Mouse (Mus musculus): ENCODE measurements around the gene Rbbp6. TPM values are rescaled to one million over a fixed set of nuclear protein-coding genes. Genes with fewer than 3 reads are reported as not detected.

Rbbp6 gene
- polyA plus RNA-seq, 1 experiment from 2014 or later, result 31.0 TPM

GRCm38 (mm10) chr7:122940371-122941075, 25.0 kb upstream of the Rbbp6 start:
- 17% methylated on average over 12 of the region's 12 CpGs for WGBS
- DNase-seq (ENCODE audit: low spot score), result no peak
- 0 out of 2 replicates have a peak overlapping the region, but pooled peaks have one; percentile 15 for H3K4me3 ChIP-seq (ENCODE audit: low read depth, low read length)

DNA sequence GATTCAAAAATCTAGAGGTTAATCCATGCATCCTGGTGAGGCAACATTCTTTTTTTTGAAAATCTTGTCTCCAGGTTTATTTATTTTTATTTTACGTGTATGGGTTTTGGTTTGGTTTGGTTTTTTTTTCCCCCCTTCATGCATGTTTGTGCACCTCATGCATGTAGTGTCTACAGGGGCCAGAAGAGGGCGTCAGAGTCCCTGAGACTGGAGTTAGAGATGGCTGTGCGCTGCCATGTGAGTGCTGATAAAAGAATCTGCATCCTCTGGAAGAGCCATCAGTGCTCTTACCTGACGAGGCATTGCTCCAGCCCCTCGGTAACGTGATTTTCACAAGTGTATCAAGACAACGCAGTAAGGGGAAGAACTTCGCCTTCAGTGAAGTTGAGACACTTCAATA, 23.4 kb upstream of the Rbbp6 start:
- ATAC-seq (ENCODE audit: low read depth) (no peak), DNase-seq (ENCODE audit: low spot score) (no peak)
- Histone ChIP-seq H3K27me3 (replicated peaks; ENCODE audit: control insufficient read depth, insufficient read depth, low read length) (no peaks in the 10 kb centered on the region), H3K9ac (ENCODE audit: low read depth, low read length) (no peak overlapping the region), H3K4me1 (ENCODE audit: control insufficient read depth, insufficient read depth, low read length) (no peaks in the 10 kb centered on the region), H3K9me3 (ENCODE audit: control insufficient read depth, low read length) (no peaks in the 10 kb centered on the region), H3K4me3 (ENCODE audit: low read depth, low read length) (no peak overlapping the region), H3K4me2 (ENCODE audit: low read depth, low read length) (no peak overlapping the region), H3K36me3 (ENCODE audit: control insufficient read depth, insufficient read depth, low read length) (no peaks in the 10 kb centered on the region), H3K27ac (replicated peaks; ENCODE audit: low read depth, low read length) (no peak overlapping the region)
- WGBS, result 89% methylated on average over 8 of the region's 8 CpGs

More at GRCm38 (mm10) chr7:122940371-122941075, 25.0 kb upstream of the Rbbp6 start:
- Histone ChIP-seq H3K9ac (ENCODE audit: low read depth, low read length) (no peak overlapping the region), H3K27ac (replicated peaks; ENCODE audit: low read depth, low read length) (no peak overlapping the region), H3K36me3 (ENCODE audit: control insufficient read depth, insufficient read depth, low read length) (no peaks in the 10 kb centered on the region), H3K27me3 (replicated peaks; ENCODE audit: control insufficient read depth, insufficient read depth, low read length) (no peaks in the 10 kb centered on the region), H3K4me2 (ENCODE audit: low read depth, low read length) (peak overlapping the region; percentile 33), H3K9me3 (ENCODE audit: control insufficient read depth, low read length) (no peaks in the 10 kb centered on the region), H3K4me1 (ENCODE audit: control insufficient read depth, insufficient read depth, low read length) (no peaks in the 10 kb centered on the region)
- no peak for ATAC-seq (ENCODE audit: low read depth)

DNA sequence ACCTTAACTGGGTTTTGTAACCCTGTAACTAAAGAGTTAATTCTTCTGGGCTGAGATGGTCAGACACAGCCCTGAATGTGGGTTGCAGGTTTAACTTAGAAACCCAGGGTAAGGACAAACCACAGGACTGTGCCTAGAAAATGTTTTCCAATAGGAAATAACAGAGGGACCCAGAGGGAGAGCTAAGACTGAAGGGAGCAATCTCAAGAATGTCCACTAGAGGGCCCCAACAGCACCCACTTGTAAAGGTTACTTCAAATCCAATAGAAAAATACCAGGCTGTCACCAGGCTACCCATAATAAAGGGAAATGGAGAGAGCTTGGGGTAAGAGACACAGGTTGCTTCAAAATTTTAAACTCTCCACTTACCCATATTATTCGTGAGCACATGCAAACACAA, 20.3 kb upstream of the Rbbp6 start:
- ATAC-seq (ENCODE audit: low read depth), result peak; percentile 65; the same call in 1 of the 2 replicates
- H3K27ac ChIP-seq (replicated peaks; ENCODE audit: low read depth, low read length), result no peak overlapping the region
- peak; percentile 81 for DNase-seq (ENCODE audit: low spot score)
- H3K4me2 ChIP-seq (ENCODE audit: low read depth, low read length), result no peak overlapping the region
- H3K4me3 ChIP-seq (ENCODE audit: low read depth, low read length), result no peak overlapping the region
- no peaks in the 10 kb centered on the region for H3K9me3 ChIP-seq (ENCODE audit: control insufficient read depth, low read length)
- WGBS, result 0% methylated on average over 1 of the region's 1 CpGs
- no peak overlapping the region for H3K9ac ChIP-seq (ENCODE audit: low read depth, low read length)
- no peaks in the 10 kb centered on the region for H3K4me1 ChIP-seq (ENCODE audit: control insufficient read depth, insufficient read depth, low read length)
- H3K36me3 ChIP-seq (ENCODE audit: control insufficient read depth, insufficient read depth, low read length), result no peaks in the 10 kb centered on the region
- no peaks in the 10 kb centered on the region for H3K27me3 ChIP-seq (replicated peaks; ENCODE audit: control insufficient read depth, insufficient read depth, low read length)

GRCm38 (mm10) chr7:122949268-122949667, 16.2 kb upstream of the Rbbp6 start:
- Histone ChIP-seq H3K4me1 (ENCODE audit: control insufficient read depth, insufficient read depth, low read length) (no peaks in the 10 kb centered on the region), H3K27ac (replicated peaks; ENCODE audit: low read depth, low read length) (no peak overlapping the region), H3K4me3 (ENCODE audit: low read depth, low read length) (no peak overlapping the region), H3K9me3 (ENCODE audit: control insufficient read depth, low read length) (no peaks in the 10 kb centered on the region), H3K9ac (ENCODE audit: low read depth, low read length) (no peak overlapping the region), H3K36me3 (ENCODE audit: control insufficient read depth, insufficient read depth, low read length) (no peaks in the 10 kb centered on the region), H3K4me2 (ENCODE audit: low read depth, low read length) (no peak overlapping the region), H3K27me3 (replicated peaks; ENCODE audit: control insufficient read depth, insufficient read depth, low read length) (no peaks in the 10 kb centered on the region)
- ATAC-seq (ENCODE audit: low read depth), result no peak
- no peak for DNase-seq (ENCODE audit: low spot score)
- WGBS, result 75% methylated on average over 3 of the region's 3 CpGs

DNA sequence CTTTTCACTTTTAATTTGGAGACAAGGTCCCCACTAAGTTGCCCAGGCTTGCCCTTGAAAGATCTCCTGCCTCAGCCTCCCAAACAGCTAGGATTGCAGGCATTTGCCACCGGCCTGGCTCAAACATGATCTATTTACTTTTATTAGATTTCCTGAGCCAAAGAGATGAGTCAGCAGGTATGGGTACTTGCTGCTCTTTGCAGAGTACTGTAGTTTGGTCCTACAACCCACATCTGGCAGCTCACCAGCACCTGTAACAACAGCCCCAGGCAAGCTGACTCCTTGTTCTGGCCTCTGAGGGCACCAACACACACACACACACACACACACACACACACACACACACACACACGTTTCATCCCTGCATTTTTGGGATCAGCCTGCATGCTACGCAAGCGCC, 14.0 kb upstream of the Rbbp6 start:
- WGBS, result 34% methylated on average over 4 of the region's 4 CpGs
- no peak overlapping the region for H3K27ac ChIP-seq (replicated peaks; ENCODE audit: low read depth, low read length)
- no peak overlapping the region for H3K4me3 ChIP-seq (ENCODE audit: low read depth, low read length)
- ATAC-seq (ENCODE audit: low read depth) (no peak), DNase-seq (ENCODE audit: low spot score) (no peak)
- no peak overlapping the region for H3K9ac ChIP-seq (ENCODE audit: low read depth, low read length)
- no peaks in the 10 kb centered on the region for H3K27me3 ChIP-seq (replicated peaks; ENCODE audit: control insufficient read depth, insufficient read depth, low read length)
- H3K4me2 ChIP-seq (ENCODE audit: low read depth, low read length), result no peak overlapping the region
- H3K36me3 ChIP-seq (ENCODE audit: control insufficient read depth, insufficient read depth, low read length), result no peaks in the 10 kb centered on the region
- H3K4me1 ChIP-seq (ENCODE audit: control insufficient read depth, insufficient read depth, low read length), result no peaks in the 10 kb centered on the region
- no peaks in the 10 kb centered on the region for H3K9me3 ChIP-seq (ENCODE audit: control insufficient read depth, low read length)

- 26% methylated on average over 6 of the region's 6 CpGs for WGBS
Observed at GRCm38 (mm10) chr7:122952066-122952465, 13.4 kb upstream of the Rbbp6 start.

DNA sequence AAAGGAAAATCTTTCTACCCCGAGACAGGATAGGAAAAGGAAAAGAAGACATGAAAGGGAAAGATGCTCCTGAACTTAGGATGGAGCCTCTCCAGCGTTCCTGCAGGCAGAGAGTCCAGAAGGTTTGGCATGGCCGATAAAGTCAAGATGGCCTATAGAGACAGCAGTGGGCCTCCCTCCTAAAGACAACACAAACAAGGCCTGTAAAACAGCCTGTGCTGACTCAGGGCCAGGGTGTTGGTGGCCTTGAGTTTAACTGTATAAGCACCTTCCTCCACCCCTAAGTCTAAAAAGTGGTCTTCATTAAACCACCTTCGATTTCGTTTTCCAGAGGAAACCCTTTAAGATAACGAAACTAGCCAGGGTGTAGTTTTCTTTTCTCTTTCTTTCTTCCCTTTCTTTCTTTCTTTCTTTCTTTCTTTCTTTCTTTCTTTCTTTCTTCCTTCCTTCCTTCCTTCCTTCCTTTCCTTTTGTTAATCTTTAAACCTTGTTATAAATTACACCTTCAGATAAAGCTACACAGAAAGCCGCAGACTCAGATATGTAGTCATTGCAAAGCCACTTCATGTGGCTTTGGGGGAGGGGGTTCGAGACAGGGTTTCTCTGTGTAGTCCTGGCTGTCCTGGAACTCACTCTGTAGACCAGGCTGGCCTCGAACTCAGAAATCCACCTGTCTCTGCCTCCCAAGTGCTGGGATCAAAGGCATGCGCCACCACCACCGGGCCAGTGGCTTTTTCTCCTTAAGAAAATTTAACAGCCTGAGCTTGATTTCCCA, 10.8 kb upstream of the Rbbp6 start:
- WGBS, result 88% methylated on average over 11 of the region's 11 CpGs
- Histone ChIP-seq H3K9ac (ENCODE audit: low read depth, low read length) (no peak overlapping the region), H3K27me3 (replicated peaks; ENCODE audit: control insufficient read depth, insufficient read depth, low read length) (no peaks in the 10 kb centered on the region), H3K9me3 (ENCODE audit: control insufficient read depth, low read length) (no peaks in the 10 kb centered on the region), H3K4me2 (ENCODE audit: low read depth, low read length) (no peak overlapping the region), H3K36me3 (ENCODE audit: control insufficient read depth, insufficient read depth, low read length) (no peaks in the 10 kb centered on the region), H3K27ac (replicated peaks; ENCODE audit: low read depth, low read length) (no peak overlapping the region), H3K4me3 (ENCODE audit: low read depth, low read length) (no peak overlapping the region), H3K4me1 (ENCODE audit: control insufficient read depth, insufficient read depth, low read length) (no peaks in the 10 kb centered on the region)
- ATAC-seq (ENCODE audit: low read depth), result no peak
- no peak for DNase-seq (ENCODE audit: low spot score)

More at GRCm38 (mm10) chr7:122952066-122952465, 13.4 kb upstream of the Rbbp6 start:
- Histone ChIP-seq H3K27ac (replicated peaks; ENCODE audit: low read depth, low read length) (no peak overlapping the region), H3K4me2 (ENCODE audit: low read depth, low read length) (no peak overlapping the region), H3K9me3 (ENCODE audit: control insufficient read depth, low read length) (no peaks in the 10 kb centered on the region), H3K27me3 (replicated peaks; ENCODE audit: control insufficient read depth, insufficient read depth, low read length) (no peaks in the 10 kb centered on the region), H3K36me3 (ENCODE audit: control insufficient read depth, insufficient read depth, low read length) (no peaks in the 10 kb centered on the region), H3K9ac (ENCODE audit: low read depth, low read length) (no peak overlapping the region), H3K4me3 (ENCODE audit: low read depth, low read length) (no peak overlapping the region), H3K4me1 (ENCODE audit: control insufficient read depth, insufficient read depth, low read length) (no peaks in the 10 kb centered on the region)
- ATAC-seq (ENCODE audit: low read depth) (no peak), DNase-seq (ENCODE audit: low spot score) (no peak)

DNA sequence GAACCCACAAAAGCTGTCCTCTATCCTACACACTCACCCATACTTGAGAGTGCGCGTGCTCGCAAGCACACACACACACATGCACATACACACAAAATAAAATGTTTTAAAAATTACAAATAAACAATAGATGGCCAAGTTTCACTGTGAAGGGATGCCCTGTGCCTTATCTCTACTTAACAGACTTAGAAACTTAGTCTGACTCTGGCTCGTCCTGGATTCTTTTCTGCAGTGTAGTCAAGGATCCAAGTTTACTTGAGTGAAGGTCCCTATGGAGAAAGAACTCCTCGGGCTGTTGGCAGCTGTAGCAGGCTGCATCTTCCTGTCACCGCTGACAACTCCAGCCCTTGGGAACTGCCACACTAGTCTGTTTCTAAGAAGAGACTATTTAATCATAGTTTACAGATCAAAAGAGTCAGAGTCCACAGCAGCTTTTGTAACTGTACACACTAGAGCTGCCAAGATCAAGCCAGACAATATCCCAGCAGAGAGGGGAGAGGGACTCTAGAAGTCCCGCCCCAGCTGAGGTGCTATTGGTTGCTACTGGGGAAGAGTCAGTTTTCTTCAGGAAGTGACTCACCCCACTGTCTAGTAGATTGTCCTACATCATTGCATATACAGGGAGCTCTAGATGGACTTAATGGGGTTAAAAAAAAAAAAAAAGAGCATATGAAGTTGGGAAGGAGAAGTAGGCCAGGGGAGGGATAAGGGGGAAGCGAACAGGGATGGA, 10.1 kb upstream of the Rbbp6 start:
- Histone ChIP-seq H3K27me3 (replicated peaks; ENCODE audit: control insufficient read depth, insufficient read depth, low read length) (no peaks in the 10 kb centered on the region), H3K4me3 (ENCODE audit: low read depth, low read length) (no peak overlapping the region), H3K27ac (replicated peaks; ENCODE audit: low read depth, low read length) (no peak overlapping the region; the same call in 1 of the 2 replicates), H3K4me1 (ENCODE audit: control insufficient read depth, insufficient read depth, low read length) (no peaks in the 10 kb centered on the region), H3K4me2 (ENCODE audit: low read depth, low read length) (no peak overlapping the region), H3K9me3 (ENCODE audit: control insufficient read depth, low read length) (no peaks in the 10 kb centered on the region), H3K9ac (ENCODE audit: low read depth, low read length) (no peak overlapping the region), H3K36me3 (ENCODE audit: control insufficient read depth, insufficient read depth, low read length) (no peaks in the 10 kb centered on the region)
- peak; percentile 79 for DNase-seq (ENCODE audit: low spot score)
- peak; percentile 77 for ATAC-seq (ENCODE audit: low read depth)
- WGBS, result 73% methylated on average over 8 of the region's 8 CpGs
